13 mouse cellular contexts compared by ENCODE assay signal in genomic region chr14:79672567-79672966, GRCm38 (mm10). TPM values are rescaled to one million over a fixed set of nuclear protein-coding genes. Genes with fewer than 3 reads are reported as not detected.
"Had no signal": no experiment of that assay in that cellular context is flagged by ENCODE, and none has a peak within 500 bp of the region (broad histone marks: within the 10 kb centered on the region; RNA-seq: fewer than 3 reads in every experiment).

No protein-coding gene starts in this region.

- ATAC-seq: intestine, postnatal 0 days had no signal

- H3K9me3 ChIP-seq: liver, embryonic 13.5 days; stomach, embryonic 15.5 days had no signal

- DNase-seq: kidney, adult 2 months; kidney, postnatal 25 days; liver, embryonic 13.5 days; lung, adult 2 months; lung, postnatal 14 days; right cerebral cortex, postnatal 25 days; spleen, adult 18-20 months; thymus, postnatal 25 days had no signal

- H3K4me1 ChIP-seq: liver, embryonic 13.5 days; stomach, embryonic 15.5 days had no signal

- H3K27me3 ChIP-seq: liver, embryonic 13.5 days; stomach, embryonic 15.5 days had no signal

- H3K9ac ChIP-seq: liver, embryonic 13.5 days; stomach, embryonic 15.5 days had no signal

- H3K4me2 ChIP-seq: liver, embryonic 13.5 days; stomach, embryonic 15.5 days had no signal

- H3K27ac ChIP-seq: kidney, postnatal 0 days; liver, embryonic 13.5 days; stomach, embryonic 15.5 days had no signal

- H3K4me3 ChIP-seq: layer of hippocampus, adult 2 months; liver, embryonic 13.5 days; stomach, embryonic 15.5 days had no signal

- H3K36me3 ChIP-seq: liver, embryonic 13.5 days; stomach, embryonic 15.5 days had no signal

RNA-seq across cellular contexts. Expression of gene Cnmd, which starts 10.6 kb away (rescaled TPM):
- polyA plus RNA-seq: large intestine, adult 2 months; liver, embryonic 13.5 days had no signal
